Mouse (Mus musculus): ENCODE measurements around the gene Spata20. TPM values are rescaled to one million over a fixed set of nuclear protein-coding genes. Genes with fewer than 3 reads are reported as not detected.

Gene Spata20
- polyA plus RNA-seq, 1 experiment, result not detected

DNA sequence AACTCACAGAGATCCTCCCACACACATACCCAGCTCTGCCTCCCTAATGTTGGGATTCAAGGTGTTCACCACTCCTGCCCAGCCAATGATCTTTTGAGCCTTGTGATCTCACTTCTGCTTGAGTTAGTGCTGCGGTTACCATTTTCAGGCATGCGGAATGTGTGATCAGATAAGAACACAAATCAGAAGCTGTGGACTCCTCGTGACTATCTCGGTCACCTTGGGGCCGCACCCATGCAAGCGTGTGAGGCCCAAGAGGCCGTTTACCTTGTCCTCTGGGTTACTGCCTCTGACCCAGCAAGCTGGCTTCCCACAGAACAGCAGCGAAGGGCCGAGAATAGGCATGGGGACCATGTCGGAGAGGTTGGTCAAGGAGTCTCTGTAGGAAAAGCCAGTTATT, 23.0 kb upstream of the Spata20 start:
- H3K4me3 ChIP-seq (ENCODE audit: low read depth, low read length), result no peak overlapping the region
- no peak for TF ChIP-seq EP300 (IDR thresholded peaks at IDR 0.05; ENCODE audit: insufficient read depth, low read depth, low read length)
- no peak for TF ChIP-seq CTCF (IDR thresholded peaks at IDR 0.05; ENCODE audit: low read depth, low read length)
- TF ChIP-seq POLR2A (IDR thresholded peaks at IDR 0.05; ENCODE audit: insufficient read depth, low read length), result no peak
- no peak overlapping the region for H3K27ac ChIP-seq (ENCODE audit: insufficient read depth, low read length)
- H3K9me3 ChIP-seq (replicated peaks; ENCODE audit: control insufficient read depth, insufficient read depth, low read length, poor library complexity, severe bottlenecking), result no peaks in the 10 kb centered on the region
- H3K36me3 ChIP-seq (ENCODE audit: control insufficient read depth, insufficient read depth, low read length, poor library complexity, severe bottlenecking), result no peaks in the 10 kb centered on the region
- H3K4me1 ChIP-seq (ENCODE audit: control insufficient read depth, insufficient read depth, low read length), result no peaks in the 10 kb centered on the region
- no peaks in the 10 kb centered on the region for H3K27me3 ChIP-seq (ENCODE audit: control insufficient read depth, insufficient read depth, low read length, poor library complexity, severe bottlenecking)
- no peak overlapping the region for H3K9ac ChIP-seq (ENCODE audit: low read depth, poor library complexity, severe bottlenecking)

DNA sequence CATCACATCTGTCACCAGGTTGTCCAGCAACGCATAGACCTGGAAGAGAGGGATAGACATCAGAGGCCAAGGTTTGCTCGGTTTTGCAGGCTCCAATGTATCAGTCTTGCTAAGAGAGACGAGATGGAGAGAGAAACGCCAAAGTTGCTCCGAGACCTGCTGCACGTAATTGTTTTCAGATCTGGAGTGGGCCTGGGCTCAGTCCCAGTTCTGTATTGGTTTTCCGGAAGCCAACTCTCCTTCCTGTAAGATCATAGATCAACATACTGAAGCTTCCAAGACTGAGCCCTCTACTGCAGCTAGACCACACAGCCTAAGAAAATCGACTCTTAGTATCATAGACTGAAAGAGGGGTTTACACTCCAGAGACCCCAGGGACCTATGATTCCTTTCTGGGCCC, 15.5 kb upstream of the Spata20 start:
- no peaks in the 10 kb centered on the region for H3K9me3 ChIP-seq (replicated peaks; ENCODE audit: control insufficient read depth, insufficient read depth, low read length, poor library complexity, severe bottlenecking)
- no peak overlapping the region for H3K27ac ChIP-seq (ENCODE audit: insufficient read depth, low read length)
- TF ChIP-seq EP300 (IDR thresholded peaks at IDR 0.05; ENCODE audit: insufficient read depth, low read depth, low read length) (no peak), CTCF (IDR thresholded peaks at IDR 0.05; ENCODE audit: low read depth, low read length) (no peak), POLR2A (IDR thresholded peaks at IDR 0.05; ENCODE audit: insufficient read depth, low read length) (no peak)
- no peaks in the 10 kb centered on the region for H3K36me3 ChIP-seq (ENCODE audit: control insufficient read depth, insufficient read depth, low read length, poor library complexity, severe bottlenecking)
- no peak overlapping the region for H3K9ac ChIP-seq (ENCODE audit: low read depth, poor library complexity, severe bottlenecking)
- no peak overlapping the region for H3K4me3 ChIP-seq (ENCODE audit: low read depth, low read length)
- peaks cover 2% of the 10 kb centered on the region for H3K4me1 ChIP-seq (ENCODE audit: control insufficient read depth, insufficient read depth, low read length)
- H3K27me3 ChIP-seq (ENCODE audit: control insufficient read depth, insufficient read depth, low read length, poor library complexity, severe bottlenecking), result no peaks in the 10 kb centered on the region

DNA sequence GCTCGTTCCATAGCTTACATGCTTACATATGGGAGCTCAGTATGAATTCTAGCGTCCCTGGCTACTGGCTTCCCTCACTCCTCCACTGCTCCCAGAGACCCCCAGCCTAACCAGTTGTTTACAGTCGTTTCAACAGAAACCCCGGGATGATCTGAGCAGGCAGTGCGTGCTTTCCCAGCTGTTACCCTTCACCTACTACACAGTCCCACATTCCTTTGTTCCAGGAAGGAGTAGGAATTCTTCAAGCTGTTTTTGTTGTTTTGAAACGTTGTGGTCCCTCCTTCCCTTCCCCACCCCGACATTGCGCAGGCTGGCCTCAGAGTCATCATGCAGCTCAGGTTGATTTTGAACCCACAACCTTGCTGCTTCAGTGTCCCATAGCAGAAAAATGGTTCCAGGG, 14.4 kb upstream of the Spata20 start:
- no peak overlapping the region for H3K9ac ChIP-seq (ENCODE audit: low read depth, poor library complexity, severe bottlenecking)
- H3K36me3 ChIP-seq (ENCODE audit: control insufficient read depth, insufficient read depth, low read length, poor library complexity, severe bottlenecking), result no peaks in the 10 kb centered on the region
- no peak overlapping the region for H3K27ac ChIP-seq (ENCODE audit: insufficient read depth, low read length)
- no peak overlapping the region for H3K4me3 ChIP-seq (ENCODE audit: low read depth, low read length)
- H3K9me3 ChIP-seq (replicated peaks; ENCODE audit: control insufficient read depth, insufficient read depth, low read length, poor library complexity, severe bottlenecking), result no peaks in the 10 kb centered on the region
- peaks cover 2% of the 10 kb centered on the region for H3K4me1 ChIP-seq (ENCODE audit: control insufficient read depth, insufficient read depth, low read length)
- H3K27me3 ChIP-seq (ENCODE audit: control insufficient read depth, insufficient read depth, low read length, poor library complexity, severe bottlenecking), result no peaks in the 10 kb centered on the region
- TF ChIP-seq CTCF (IDR thresholded peaks at IDR 0.05; ENCODE audit: low read depth, low read length), result no peak
- TF ChIP-seq EP300 (IDR thresholded peaks at IDR 0.05; ENCODE audit: insufficient read depth, low read depth, low read length), result no peak
- no peak for TF ChIP-seq POLR2A (IDR thresholded peaks at IDR 0.05; ENCODE audit: insufficient read depth, low read length)

DNA sequence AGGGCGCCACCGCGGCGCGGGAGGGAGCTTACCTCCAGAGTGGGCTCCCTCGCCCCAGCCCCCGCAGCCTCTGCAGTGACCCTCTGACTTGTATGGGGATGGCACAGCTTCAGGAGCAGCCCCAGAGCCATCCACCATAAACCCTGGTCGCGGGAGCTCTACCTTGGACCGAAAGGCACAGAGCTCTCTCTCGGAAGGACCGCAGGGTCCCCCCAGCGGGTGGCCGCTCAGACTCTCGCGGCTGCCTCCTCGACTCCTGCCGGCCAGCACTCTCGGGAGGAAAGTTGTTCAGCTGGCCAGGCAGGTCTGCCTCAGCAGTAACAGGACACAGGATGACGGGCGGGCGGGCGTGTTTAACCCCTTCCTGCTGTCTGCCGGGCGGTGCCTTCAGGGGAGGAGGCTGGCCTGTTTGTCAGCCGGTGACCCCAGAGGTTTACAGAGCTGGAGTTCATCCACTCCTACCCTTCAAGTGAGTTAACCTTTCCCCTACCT, 13.7 kb upstream of the Spata20 start, which contains the start of gene Epn3:
Gene Epn3, minus strand, starts transcription at position 314 of the 492 bp plus-strand sequence.
- Histone ChIP-seq H3K36me3 (ENCODE audit: control insufficient read depth, insufficient read depth, low read length, poor library complexity, severe bottlenecking) (no peaks in the 10 kb centered on the region), H3K9ac (ENCODE audit: low read depth, poor library complexity, severe bottlenecking) (peak within 1 kb of the TSS; percentile 3), H3K27ac (ENCODE audit: insufficient read depth, low read length) (no peak within 1 kb of the TSS), H3K27me3 (ENCODE audit: control insufficient read depth, insufficient read depth, low read length, poor library complexity, severe bottlenecking) (no peaks in the 10 kb centered on the region), H3K4me1 (ENCODE audit: control insufficient read depth, insufficient read depth, low read length) (peaks cover 2% of the 10 kb centered on the region), H3K9me3 (replicated peaks; ENCODE audit: control insufficient read depth, insufficient read depth, low read length, poor library complexity, severe bottlenecking) (no peaks in the 10 kb centered on the region), H3K4me3 (ENCODE audit: low read depth, low read length) (peak within 1 kb of the TSS; percentile 39)
- TF ChIP-seq CTCF (IDR thresholded peaks at IDR 0.05; ENCODE audit: low read depth, low read length) (no peak), EP300 (IDR thresholded peaks at IDR 0.05; ENCODE audit: insufficient read depth, low read depth, low read length) (no peak), POLR2A (IDR thresholded peaks at IDR 0.05; ENCODE audit: insufficient read depth, low read length) (no peak)

DNA sequence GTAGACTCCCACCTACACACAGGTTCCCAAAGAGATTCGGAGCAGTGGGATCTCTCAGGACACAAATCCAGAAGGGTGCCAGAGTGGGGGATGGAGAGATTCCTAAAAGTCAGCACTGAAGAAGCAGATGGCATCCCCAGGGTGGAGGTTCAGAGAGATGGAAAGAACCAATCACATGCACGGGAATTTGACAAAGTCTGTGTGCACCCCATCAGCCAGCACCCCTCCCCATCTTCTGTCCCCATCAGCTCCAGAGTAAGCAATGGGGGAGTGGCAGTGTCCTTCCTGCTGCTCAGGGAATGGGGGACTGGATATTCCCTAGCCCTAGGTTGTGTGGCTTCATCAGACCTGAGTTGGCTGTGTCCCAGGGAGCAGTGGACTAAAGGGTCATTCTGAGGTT, 13.1 kb upstream of the Spata20 start:
- Histone ChIP-seq H3K27me3 (ENCODE audit: control insufficient read depth, insufficient read depth, low read length, poor library complexity, severe bottlenecking) (no peaks in the 10 kb centered on the region), H3K4me1 (ENCODE audit: control insufficient read depth, insufficient read depth, low read length) (peaks cover 2% of the 10 kb centered on the region), H3K9ac (ENCODE audit: low read depth, poor library complexity, severe bottlenecking) (no peak overlapping the region), H3K4me3 (ENCODE audit: low read depth, low read length) (no peak overlapping the region), H3K9me3 (replicated peaks; ENCODE audit: control insufficient read depth, insufficient read depth, low read length, poor library complexity, severe bottlenecking) (no peaks in the 10 kb centered on the region), H3K27ac (ENCODE audit: insufficient read depth, low read length) (no peak overlapping the region), H3K36me3 (ENCODE audit: control insufficient read depth, insufficient read depth, low read length, poor library complexity, severe bottlenecking) (no peaks in the 10 kb centered on the region)
- TF ChIP-seq CTCF (IDR thresholded peaks at IDR 0.05; ENCODE audit: low read depth, low read length) (no peak), POLR2A (IDR thresholded peaks at IDR 0.05; ENCODE audit: insufficient read depth, low read length) (no peak), EP300 (IDR thresholded peaks at IDR 0.05; ENCODE audit: insufficient read depth, low read depth, low read length) (no peak)

DNA sequence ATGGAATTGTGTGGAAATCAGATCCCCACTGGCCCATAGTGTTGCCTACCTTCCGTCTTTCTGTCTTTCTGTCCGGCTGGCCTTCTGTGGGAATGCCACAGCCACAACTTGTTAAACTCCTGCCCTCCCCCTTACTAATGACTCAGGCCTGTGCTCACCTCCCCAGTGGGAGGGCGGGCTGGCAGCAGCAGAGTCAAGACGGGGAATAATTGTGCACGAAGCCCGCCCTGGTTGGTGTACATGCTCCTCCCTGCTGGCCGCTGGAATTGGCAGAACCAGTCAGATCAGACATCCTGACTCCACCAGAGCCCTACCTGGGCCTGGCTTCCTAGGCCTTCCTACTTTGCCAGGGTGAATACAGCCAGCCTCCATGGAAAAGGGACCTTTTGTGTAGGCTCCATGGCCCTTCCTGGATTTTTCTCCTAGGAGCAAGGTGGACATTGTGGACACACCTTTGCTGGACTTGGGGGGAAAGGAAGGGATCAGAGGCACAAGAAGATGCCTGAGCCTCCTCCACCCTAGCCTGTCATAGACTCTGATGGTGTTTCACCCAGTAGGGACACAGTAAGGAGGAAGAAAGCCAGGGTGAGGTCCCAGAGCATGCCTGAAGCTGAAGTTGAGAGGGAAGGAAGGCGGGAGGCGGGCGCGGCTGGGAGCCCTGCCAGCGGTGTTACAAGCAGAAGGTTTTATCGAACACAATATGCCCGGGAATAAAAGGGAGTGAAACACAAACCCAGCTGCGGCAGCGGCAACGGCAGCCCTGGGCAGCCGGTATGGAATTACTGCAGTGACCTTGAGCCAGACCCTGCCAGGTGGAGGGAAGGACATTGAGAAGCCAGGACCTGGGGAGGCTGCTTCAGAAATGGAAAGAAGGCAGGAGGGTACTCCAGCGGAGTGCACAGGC, 12.4 kb upstream of the Spata20 start:
- Histone ChIP-seq H3K4me1 (ENCODE audit: control insufficient read depth, insufficient read depth, low read length) (peaks cover 2% of the 10 kb centered on the region), H3K36me3 (ENCODE audit: control insufficient read depth, insufficient read depth, low read length, poor library complexity, severe bottlenecking) (no peaks in the 10 kb centered on the region), H3K27me3 (ENCODE audit: control insufficient read depth, insufficient read depth, low read length, poor library complexity, severe bottlenecking) (no peaks in the 10 kb centered on the region), H3K9me3 (replicated peaks; ENCODE audit: control insufficient read depth, insufficient read depth, low read length, poor library complexity, severe bottlenecking) (no peaks in the 10 kb centered on the region), H3K9ac (ENCODE audit: low read depth, poor library complexity, severe bottlenecking) (no peak overlapping the region), H3K27ac (ENCODE audit: insufficient read depth, low read length) (no peak overlapping the region), H3K4me3 (ENCODE audit: low read depth, low read length) (no peak overlapping the region)
- TF ChIP-seq POLR2A (IDR thresholded peaks at IDR 0.05; ENCODE audit: insufficient read depth, low read length) (no peak), CTCF (IDR thresholded peaks at IDR 0.05; ENCODE audit: low read depth, low read length) (no peak), EP300 (IDR thresholded peaks at IDR 0.05; ENCODE audit: insufficient read depth, low read depth, low read length) (no peak)
